Mouse (Mus musculus): ENCODE measurements around the gene Rdh7. TPM values are rescaled to one million over a fixed set of nuclear protein-coding genes. Genes with fewer than 3 reads are reported as not detected.

Rdh7 gene
- polyA plus RNA-seq, 1 experiment from 2014 or later, result 1.1 TPM

GRCm38 (mm10) chr10:127907386-127907951 is 18.9 kb upstream of the Rdh7 start:
- ATAC-seq, result no peak
- no peak for TF ChIP-seq CTCF (IDR thresholded peaks at IDR 0.05; ENCODE audit: low read depth)
- Histone ChIP-seq H3K27ac (ENCODE audit: low read depth, low read length) (no peak overlapping the region), H3K4me2 (replicated peaks; ENCODE audit: low read depth) (no peak overlapping the region), H3K27me3 (replicated peaks; ENCODE audit: control insufficient read depth, insufficient read depth, low read length) (no peaks in the 10 kb centered on the region), H3K9ac (ENCODE audit: low read depth, low read length) (no peak overlapping the region), H3K9me3 (ENCODE audit: control insufficient read depth) (no peaks in the 10 kb centered on the region), H3K36me3 (ENCODE audit: control insufficient read depth, insufficient read depth) (no peaks in the 10 kb centered on the region), H3K4me3 (ENCODE audit: low read depth, low read length) (no peak overlapping the region), H3K4me1 (replicated peaks; ENCODE audit: control insufficient read depth, insufficient read depth, low read length) (no peaks in the 10 kb centered on the region)

GRCm38 (mm10) chr10:127906138-127906537 is 17.5 kb upstream of the Rdh7 start:
- no peak for ATAC-seq
- H3K9ac ChIP-seq (ENCODE audit: low read depth, low read length), result no peak overlapping the region
- H3K4me3 ChIP-seq (ENCODE audit: low read depth, low read length), result no peak overlapping the region
- H3K27ac ChIP-seq (ENCODE audit: low read depth, low read length), result no peak overlapping the region
- H3K36me3 ChIP-seq (ENCODE audit: control insufficient read depth, insufficient read depth), result no peaks in the 10 kb centered on the region
- no peaks in the 10 kb centered on the region for H3K27me3 ChIP-seq (replicated peaks; ENCODE audit: control insufficient read depth, insufficient read depth, low read length)
- H3K9me3 ChIP-seq (ENCODE audit: control insufficient read depth), result no peaks in the 10 kb centered on the region
- no peaks in the 10 kb centered on the region; the same call in 1 of the 2 replicates for H3K4me1 ChIP-seq (replicated peaks; ENCODE audit: control insufficient read depth, insufficient read depth, low read length)
- WGBS, result 92% methylated on average over 2 of the region's 2 CpGs
- no peak for TF ChIP-seq CTCF (IDR thresholded peaks at IDR 0.05; ENCODE audit: low read depth)
- H3K4me2 ChIP-seq (replicated peaks; ENCODE audit: low read depth), result no peak overlapping the region

- Histone ChIP-seq H3K27ac (ENCODE audit: low read depth, low read length) (no peak overlapping the region), H3K4me1 (replicated peaks; ENCODE audit: control insufficient read depth, insufficient read depth, low read length) (peaks cover 5% of the 10 kb centered on the region; the same call in 1 of the 2 replicates), H3K9ac (ENCODE audit: low read depth, low read length) (no peak overlapping the region), H3K36me3 (ENCODE audit: control insufficient read depth, insufficient read depth) (no peaks in the 10 kb centered on the region), H3K9me3 (ENCODE audit: control insufficient read depth) (no peaks in the 10 kb centered on the region), H3K4me3 (ENCODE audit: low read depth, low read length) (no peak overlapping the region), H3K4me2 (replicated peaks; ENCODE audit: low read depth) (no peak overlapping the region), H3K27me3 (replicated peaks; ENCODE audit: control insufficient read depth, insufficient read depth, low read length) (no peaks in the 10 kb centered on the region)
- no peak for TF ChIP-seq CTCF (IDR thresholded peaks at IDR 0.05; ENCODE audit: low read depth)
- peak; percentile 82 for ATAC-seq
- WGBS, result 41% methylated on average over 7 of the region's 7 CpGs
Observed at GRCm38 (mm10) chr10:127904718-127905446, 16.3 kb upstream of the Rdh7 start.

GRCm38 (mm10) chr10:127903116-127903515 is 14.5 kb upstream of the Rdh7 start:
- no peak for ATAC-seq
- Histone ChIP-seq H3K9ac (ENCODE audit: low read depth, low read length) (no peak overlapping the region), H3K9me3 (ENCODE audit: control insufficient read depth) (no peaks in the 10 kb centered on the region), H3K4me1 (replicated peaks; ENCODE audit: control insufficient read depth, insufficient read depth, low read length) (peaks cover 8% of the 10 kb centered on the region; the same call in 1 of the 2 replicates), H3K4me3 (ENCODE audit: low read depth, low read length) (no peak overlapping the region), H3K27me3 (replicated peaks; ENCODE audit: control insufficient read depth, insufficient read depth, low read length) (no peaks in the 10 kb centered on the region), H3K36me3 (ENCODE audit: control insufficient read depth, insufficient read depth) (no peaks in the 10 kb centered on the region), H3K27ac (ENCODE audit: low read depth, low read length) (no peak overlapping the region), H3K4me2 (replicated peaks; ENCODE audit: low read depth) (no peak overlapping the region)
- no peak for TF ChIP-seq CTCF (IDR thresholded peaks at IDR 0.05; ENCODE audit: low read depth)
- 52% methylated on average over 1 of the region's 1 CpGs for WGBS

GRCm38 (mm10) chr10:127901751-127902150 is 13.1 kb upstream of the Rdh7 start:
- H3K36me3 ChIP-seq (ENCODE audit: control insufficient read depth, insufficient read depth), result no peaks in the 10 kb centered on the region
- ATAC-seq, result no peak

GRCm38 (mm10) chr10:127899783-127900182 is 11.2 kb upstream of the Rdh7 start:
- Histone ChIP-seq H3K27ac (ENCODE audit: low read depth, low read length) (no peak overlapping the region), H3K9ac (ENCODE audit: low read depth, low read length) (no peak overlapping the region), H3K9me3 (ENCODE audit: control insufficient read depth) (no peaks in the 10 kb centered on the region), H3K27me3 (replicated peaks; ENCODE audit: control insufficient read depth, insufficient read depth, low read length) (no peaks in the 10 kb centered on the region), H3K4me2 (replicated peaks; ENCODE audit: low read depth) (no peak overlapping the region), H3K36me3 (ENCODE audit: control insufficient read depth, insufficient read depth) (no peaks in the 10 kb centered on the region), H3K4me1 (replicated peaks; ENCODE audit: control insufficient read depth, insufficient read depth, low read length) (peaks cover 8% of the 10 kb centered on the region; the same call in 1 of the 2 replicates), H3K4me3 (ENCODE audit: low read depth, low read length) (no peak overlapping the region)
- no peak for TF ChIP-seq CTCF (IDR thresholded peaks at IDR 0.05; ENCODE audit: low read depth)
- ATAC-seq, result peak; percentile 80
- 25% methylated on average over 5 of the region's 5 CpGs for WGBS

More at GRCm38 (mm10) chr10:127901751-127902150, 13.1 kb upstream of the Rdh7 start:
- no peaks in the 10 kb centered on the region for H3K9me3 ChIP-seq (ENCODE audit: control insufficient read depth)
- H3K27me3 ChIP-seq (replicated peaks; ENCODE audit: control insufficient read depth, insufficient read depth, low read length), result no peaks in the 10 kb centered on the region
- 44% methylated on average over 4 of the region's 4 CpGs for WGBS
- no peak overlapping the region for H3K4me2 ChIP-seq (replicated peaks; ENCODE audit: low read depth)
- no peak overlapping the region for H3K27ac ChIP-seq (ENCODE audit: low read depth, low read length)
- H3K4me3 ChIP-seq (ENCODE audit: low read depth, low read length), result no peak overlapping the region
- no peak for TF ChIP-seq CTCF (IDR thresholded peaks at IDR 0.05; ENCODE audit: low read depth)
- H3K4me1 ChIP-seq (replicated peaks; ENCODE audit: control insufficient read depth, insufficient read depth, low read length), result peaks cover 8% of the 10 kb centered on the region; the same call in 1 of the 2 replicates
- H3K9ac ChIP-seq (ENCODE audit: low read depth, low read length), result no peak overlapping the region
